Mouse (Mus musculus): Measurements from ENCODE around the gene Ccdc102a.

DNA sequence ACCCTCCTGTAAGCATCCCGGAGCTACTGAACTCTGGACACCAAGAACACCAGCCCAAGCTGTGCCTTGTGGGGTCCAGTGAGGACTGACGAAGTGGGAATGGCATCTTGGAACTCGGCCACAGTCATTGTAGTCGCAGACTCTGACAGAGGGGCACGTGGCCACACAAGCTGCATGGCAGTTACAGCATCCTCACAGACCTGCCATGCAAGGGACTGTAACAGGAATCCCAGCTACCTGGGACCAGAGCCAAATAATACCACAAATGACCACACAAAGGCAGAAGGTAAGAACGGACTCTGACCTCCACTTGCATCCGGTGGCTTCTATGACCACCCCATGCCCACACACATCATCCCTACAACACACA is 36.5 kb upstream of the Ccdc102a start:
- no peak for TF ChIP-seq EP300 (IDR thresholded peaks at IDR 0.05; ENCODE audit: insufficient read depth, low read depth, low read length)
- TF ChIP-seq CTCF (IDR thresholded peaks at IDR 0.05; ENCODE audit: low read depth, low read length) = no peak
- no peak for TF ChIP-seq POLR2A (IDR thresholded peaks at IDR 0.05; ENCODE audit: insufficient read depth, low read length)

Measured in ES-Bruce4 (cell line).